Mouse (Mus musculus) kidney, postnatal 25 days (tissue): ENCODE data around the gene T.

Experiments
- DNase-seq, 2 experiments: peaks; one replicate each; pipeline ENCODE4 v3.0.0; 2021; ENCODE audit warnings: mixed read lengths in 2 of 2

T gene

GRCm38 (mm10) chr17:8433121-8433977, 874 bp upstream of the T start:
- no peak for DNase-seq

GRCm38 (mm10) chr17:8436184-8436583, 2.0 kb downstream of the T start:
- DNase-seq = no peak

- no peak for DNase-seq
These were observed 9.8 kb downstream of the T start for GRCm38 (mm10) chr17:8444062-8444461.

GRCm38 (mm10) chr17:8447676-8448192, 13.5 kb downstream of the T start:
- peak; percentile 48 to 75 for DNase-seq

DNA sequence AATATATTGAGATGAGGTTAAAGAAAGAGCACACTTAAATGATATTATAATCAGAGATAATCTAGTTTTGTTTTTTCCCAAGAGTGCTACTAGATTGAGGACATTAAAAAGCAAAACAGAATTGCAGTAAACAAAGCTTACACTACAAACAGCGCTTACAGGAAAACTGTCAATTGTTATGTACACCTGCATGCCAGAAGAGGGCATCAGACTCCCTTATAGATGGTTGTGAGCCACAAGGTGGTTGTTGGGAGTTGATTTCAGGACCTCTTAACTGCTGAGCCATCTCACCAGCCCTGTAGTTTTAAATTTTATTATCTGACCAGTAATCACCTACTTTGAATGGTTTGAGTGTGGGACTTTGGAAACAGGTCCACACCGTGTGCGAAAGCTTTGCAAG, 14.1 kb downstream of the T start:
- no peak for DNase-seq

DNA sequence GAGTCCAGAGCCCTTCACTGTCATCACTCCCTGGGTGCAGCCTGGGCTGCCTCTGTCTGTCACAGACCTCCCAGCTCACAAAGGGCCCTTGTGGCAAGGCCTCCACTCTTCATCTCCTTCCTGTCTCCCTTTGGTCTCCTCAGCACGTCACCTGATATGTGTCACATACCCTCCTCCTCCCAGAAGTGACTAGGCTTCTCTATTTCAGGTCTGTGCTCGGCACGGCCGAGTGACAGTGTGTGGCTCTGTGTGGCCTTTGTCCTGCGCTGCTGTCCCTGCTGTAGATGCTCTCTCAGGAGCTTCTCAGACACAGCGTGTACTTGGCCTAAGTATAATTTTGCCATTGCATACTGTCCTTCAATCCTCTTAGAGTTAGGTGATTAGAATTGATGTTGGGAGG, 21.0 kb downstream of the T start:
- peak in 1 of 2 experiments; percentile 23 for DNase-seq

GRCm38 (mm10) chr17:8455601-8456000, 21.4 kb downstream of the T start:
- DNase-seq = peak in 1 of 2 experiments; percentile 27

GRCm38 (mm10) chr17:8456856-8457460, 22.7 kb downstream of the T start:
- no peak for DNase-seq

DNA sequence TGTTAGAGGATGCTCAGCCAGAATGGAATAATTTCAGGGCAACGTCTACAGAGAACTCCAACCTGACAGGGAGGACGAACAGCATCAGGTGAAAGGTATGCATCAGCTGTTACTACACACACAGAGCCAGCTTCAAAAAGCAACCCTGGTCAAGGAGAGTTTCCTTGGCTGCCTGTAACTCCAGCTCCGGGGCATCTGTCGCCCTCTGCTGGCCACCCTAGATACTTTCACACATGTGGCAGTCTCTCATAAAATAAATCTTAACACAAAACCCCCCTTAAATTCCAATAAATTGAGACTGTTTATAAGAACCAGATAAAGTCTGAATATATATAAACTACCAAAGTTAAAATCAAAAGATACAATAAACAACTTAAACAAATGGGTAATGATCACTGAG, 27.3 kb downstream of the T start:
- peak; percentile 45 to 48 for DNase-seq

DNA sequence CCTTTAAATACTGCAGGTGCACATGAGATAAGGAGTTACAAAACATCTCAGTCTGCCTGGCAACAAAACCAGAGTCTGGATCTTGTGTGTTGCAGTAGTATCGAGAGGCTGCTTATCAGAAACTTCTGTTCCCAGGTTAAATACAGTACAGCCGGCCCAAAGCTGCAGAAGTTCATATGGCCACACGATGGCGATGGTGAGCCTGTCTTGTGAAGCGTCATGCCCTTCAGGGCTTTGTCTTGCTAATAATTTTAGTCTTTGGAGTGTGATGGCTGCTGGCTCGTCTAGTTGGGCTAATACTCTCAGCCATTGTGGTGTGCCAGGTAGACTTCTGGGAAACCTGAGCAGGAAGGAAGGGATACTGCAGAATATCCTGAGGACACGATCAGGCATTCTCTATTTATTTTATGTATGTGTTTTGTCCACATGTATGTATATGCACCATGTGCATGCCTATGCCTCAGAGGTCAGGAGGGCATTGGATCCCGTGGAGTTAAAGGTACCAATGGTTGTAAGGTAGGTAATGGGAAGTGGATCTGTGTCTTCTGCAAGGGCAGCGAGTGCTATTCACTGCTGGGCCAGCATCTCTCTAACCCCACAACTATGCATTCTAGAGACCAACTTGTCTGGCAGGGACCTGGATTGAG, 29.4 kb downstream of the T start:
- peak; percentile 48 to 70 for DNase-seq

- DNase-seq = no peak
These were observed 33.5 kb downstream of the T start for GRCm38 (mm10) chr17:8467771-8468170.

- peak; percentile 79 to 85 for DNase-seq
These were observed 34.6 kb downstream of the T start for GRCm38 (mm10) chr17:8468716-8469344.

GRCm38 (mm10) chr17:8478554-8478953, 44.3 kb downstream of the T start:
- no peak for DNase-seq

DNA sequence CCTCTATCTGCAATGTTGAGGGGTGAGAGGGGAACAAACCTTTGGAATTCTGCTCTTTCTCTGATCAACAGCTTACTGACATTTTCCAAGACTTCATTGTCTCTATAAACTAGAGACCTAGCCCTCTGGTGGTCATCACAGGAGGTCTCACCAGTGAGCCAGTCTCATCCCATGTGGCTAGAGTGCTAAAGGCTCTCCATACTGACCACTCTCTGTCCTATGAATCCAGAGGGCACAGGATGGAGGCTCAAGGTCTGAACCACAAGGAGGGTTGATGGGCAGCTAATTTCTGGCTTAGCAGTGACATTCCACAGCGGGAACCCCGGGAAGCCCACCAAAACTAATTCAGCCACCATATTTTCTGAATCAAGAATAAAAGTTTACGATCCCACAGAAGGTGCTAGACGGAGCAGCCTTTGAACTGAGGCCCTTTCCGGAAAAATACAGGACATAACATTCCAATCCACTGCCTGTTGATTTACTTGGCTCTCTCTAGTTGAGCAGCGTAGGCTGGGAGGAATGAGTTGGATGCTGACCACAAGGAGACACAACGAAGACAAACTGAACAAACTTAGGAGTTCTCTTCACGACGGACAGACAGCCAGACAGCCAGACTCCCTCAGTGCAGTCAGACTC, 45.4 kb downstream of the T start:
- peak in 1 of 2 experiments; percentile 16 for DNase-seq

GRCm38 (mm10) chr17:8481797-8482196, 47.6 kb downstream of the T start:
- no peak for DNase-seq

DNA sequence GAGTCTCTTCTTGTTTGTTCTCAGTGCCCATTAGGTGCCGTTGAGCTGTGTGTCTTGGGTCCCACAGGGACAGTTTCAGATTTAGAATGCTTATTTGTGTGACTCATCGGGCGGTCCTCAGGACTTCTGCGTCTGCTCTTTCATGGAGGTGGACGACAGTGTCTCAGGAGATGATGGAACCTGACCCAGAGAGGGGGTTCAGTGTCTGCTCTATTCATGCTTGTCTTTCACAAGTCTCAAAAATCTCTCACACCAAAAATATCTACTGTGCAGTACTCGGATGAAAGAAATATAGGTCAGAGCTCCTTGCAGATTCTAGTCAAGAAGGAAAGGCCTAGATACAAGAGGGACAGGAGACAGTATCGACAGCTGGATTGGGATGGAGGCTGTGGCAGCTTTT, 48.7 kb downstream of the T start:
- no peak for DNase-seq

- no peak for DNase-seq
These were observed 50.0 kb downstream of the T start for GRCm38 (mm10) chr17:8484246-8484645.

DNA sequence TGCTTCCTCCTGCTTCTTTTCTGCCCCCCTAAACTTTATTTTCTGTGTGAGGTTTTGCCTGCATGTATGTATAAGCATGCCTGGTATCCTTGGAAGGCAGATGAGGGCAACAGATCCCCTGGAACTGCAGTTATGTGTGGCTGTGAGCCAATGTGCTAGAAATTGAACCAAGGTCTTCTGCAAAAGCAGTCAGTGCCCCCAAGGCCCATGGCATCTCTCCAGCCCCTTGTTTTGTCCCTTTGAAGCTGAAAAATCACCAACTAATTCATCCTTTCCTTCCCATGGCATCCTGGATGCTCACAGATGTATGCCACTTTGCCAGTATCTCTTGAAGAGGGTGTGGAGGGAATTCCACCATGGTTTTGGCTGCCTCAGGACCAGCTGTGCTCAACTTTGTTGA, 50.9 kb downstream of the T start:
- DNase-seq = no peak

DNA sequence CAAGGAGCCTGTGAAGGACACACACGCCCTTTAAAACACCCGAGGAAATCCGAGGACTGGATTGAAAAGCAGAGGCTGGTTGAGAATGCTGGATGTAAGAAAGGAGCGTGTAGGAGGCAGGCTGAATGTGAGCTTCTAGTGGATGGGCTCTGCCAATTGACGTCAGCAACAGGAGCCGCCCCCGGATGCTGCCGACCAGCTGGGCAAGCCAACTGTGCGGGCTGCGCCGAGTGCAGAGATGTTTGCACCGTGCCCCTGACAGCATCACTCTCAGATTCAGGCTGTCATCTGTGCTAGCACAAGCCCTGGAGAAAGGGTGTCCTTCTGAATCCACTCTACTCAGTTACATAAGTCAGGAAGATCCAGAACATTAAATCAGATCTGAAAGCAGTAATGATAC, 53.6 kb downstream of the T start:
- DNase-seq = peak; percentile 34 to 71

DNA sequence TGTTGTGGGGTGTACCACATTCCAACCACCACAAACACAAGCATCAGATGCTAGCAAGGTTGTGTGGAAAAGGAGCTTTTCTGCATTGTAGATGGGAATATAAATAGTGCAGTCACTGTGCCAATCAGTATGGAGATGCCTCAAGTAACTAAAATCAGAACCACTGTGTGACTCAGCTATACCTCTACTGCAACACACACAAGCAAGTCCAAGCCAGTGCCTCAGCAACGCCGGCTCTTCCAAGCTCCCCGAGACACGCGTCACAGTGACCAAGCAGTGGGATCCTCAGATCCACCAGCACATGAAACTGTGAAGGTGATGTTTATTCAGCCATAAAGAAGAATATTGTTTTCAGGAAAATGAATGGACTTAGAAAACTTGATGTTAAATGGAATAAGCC, 56.7 kb downstream of the T start:
- no peak for DNase-seq
